Mouse (Mus musculus) liver, postnatal 0 days (tissue): Measurements from ENCODE around the gene Gdap1l1.

Experiments
- CTCF ChIP-seq: sonication (generic); IDR thresholded peaks from 2 replicates; pipeline ENCODE4 v1.5.1; 2016; ENCODE audit warnings: antibody characterized with exemption, low read depth
- EP300 ChIP-seq: IDR thresholded peaks from 2 replicates; pipeline ENCODE4 v1.6.1; 2016; ENCODE audit warnings: antibody characterized with exemption, low read depth, mild to moderate bottlenecking

GRCm38 (mm10) chr2:163494456-163494855 is 56.2 kb downstream of the Gdap1l1 start:
- TF ChIP-seq CTCF (no peak), EP300 (no peak)
